Mouse (Mus musculus): Measurements from ENCODE around the gene Myh2. TPM values are rescaled to one million over a fixed set of nuclear protein-coding genes. Genes with fewer than 3 reads are reported as not detected.

Myh2 gene
- polyA plus RNA-seq, 1 experiment from 2014 or later = not detected

DNA sequence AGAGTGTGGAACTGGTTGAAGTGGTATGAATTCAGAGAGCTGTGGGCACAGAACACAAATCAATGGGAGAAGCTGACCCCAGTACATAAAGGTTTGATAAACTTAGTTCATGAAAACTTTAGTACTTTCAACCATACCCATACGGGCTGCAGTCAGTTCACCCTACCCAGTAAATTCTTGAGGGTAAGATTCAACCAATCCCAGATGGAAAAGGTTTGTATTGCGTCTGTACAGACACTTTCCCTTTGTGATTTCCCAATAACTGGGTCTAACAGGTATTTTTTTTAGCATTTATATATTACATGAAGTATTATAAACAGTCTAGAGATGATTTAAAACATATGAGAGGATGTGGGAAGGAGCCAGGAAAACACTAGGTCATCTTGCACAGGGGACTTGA is 15.2 kb upstream of the Myh2 start:
- Histone ChIP-seq H3K4me3 (replicated peaks) (no peak overlapping the region), H3K36me3 (no peaks in the 10 kb centered on the region), H3K4me1 (replicated peaks) (no peaks in the 10 kb centered on the region), H3K27me3 (no peaks in the 10 kb centered on the region), H3K9ac (no peak overlapping the region), H3K27ac (no peak overlapping the region), H3K9me3 (replicated peaks) (no peaks in the 10 kb centered on the region), H3K4me2 (no peak overlapping the region)
- DNase-seq = no peak
- 64% methylated on average over 2 of the region's 2 CpGs for WGBS (ENCODE audit: insufficient replicate concordance)
- no peak for ATAC-seq (ENCODE audit: low read depth)

GRCm38 (mm10) chr11:67160131-67160530 is 10.7 kb upstream of the Myh2 start:
- Histone ChIP-seq H3K36me3 (no peaks in the 10 kb centered on the region), H3K4me3 (replicated peaks) (no peak overlapping the region), H3K9ac (no peak overlapping the region), H3K4me2 (no peak overlapping the region), H3K4me1 (replicated peaks) (no peaks in the 10 kb centered on the region), H3K27me3 (no peaks in the 10 kb centered on the region), H3K9me3 (replicated peaks) (no peaks in the 10 kb centered on the region), H3K27ac (no peak overlapping the region)
- DNase-seq (no peak), ATAC-seq (ENCODE audit: low read depth) (no peak)
- 72% methylated on average over 3 of the region's 3 CpGs for WGBS (ENCODE audit: insufficient replicate concordance)

DNA sequence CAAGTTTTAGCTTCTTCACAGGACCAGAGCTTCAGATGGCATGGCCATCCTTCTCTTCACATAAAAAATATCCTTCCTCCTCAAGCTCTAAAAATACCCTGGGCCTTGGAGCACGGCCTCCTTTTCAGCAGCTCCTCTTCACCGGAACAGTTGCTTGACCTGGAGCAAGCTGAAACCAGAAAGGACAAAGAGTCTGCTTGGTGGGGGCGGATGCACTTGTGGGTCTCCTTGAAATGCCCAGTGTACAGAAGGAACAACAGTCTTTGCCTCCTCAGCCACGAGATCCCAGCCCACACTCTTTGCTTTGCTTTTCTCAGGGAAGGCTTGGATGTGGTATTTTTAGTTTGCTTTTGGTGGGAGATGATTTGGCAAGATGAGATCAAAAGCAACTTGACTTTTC is 7.1 kb upstream of the Myh2 start:
- Histone ChIP-seq H3K36me3 (no peaks in the 10 kb centered on the region), H3K4me2 (no peak overlapping the region), H3K4me3 (replicated peaks) (no peak overlapping the region), H3K27me3 (no peaks in the 10 kb centered on the region), H3K4me1 (replicated peaks) (no peaks in the 10 kb centered on the region), H3K9ac (no peak overlapping the region), H3K27ac (no peak overlapping the region), H3K9me3 (replicated peaks) (no peaks in the 10 kb centered on the region)
- 61% methylated on average over 4 of the region's 4 CpGs for WGBS (ENCODE audit: insufficient replicate concordance)
- ATAC-seq (ENCODE audit: low read depth) (no peak), DNase-seq (no peak)

DNA sequence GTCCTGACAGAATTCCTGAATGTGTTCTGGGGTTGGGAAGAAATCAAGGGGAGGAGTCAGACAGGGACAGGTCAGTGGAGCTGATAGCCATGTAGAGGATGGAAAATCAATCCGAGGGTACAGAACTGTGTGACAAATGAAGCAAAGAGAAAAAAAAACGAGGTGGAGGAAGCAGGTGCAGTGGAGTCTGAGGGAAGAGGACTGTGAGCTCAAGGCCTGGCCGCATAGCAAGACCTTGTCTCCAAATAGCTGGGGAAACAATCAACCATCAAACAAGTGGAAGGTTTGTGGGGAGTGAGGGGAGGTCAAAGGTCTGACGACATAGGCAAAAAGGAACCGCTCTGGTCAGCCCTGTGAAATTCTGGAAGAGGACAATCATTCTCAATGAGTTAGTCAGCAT is 6.0 kb upstream of the Myh2 start:
- Histone ChIP-seq H3K27me3 (no peaks in the 10 kb centered on the region), H3K27ac (no peak overlapping the region), H3K9me3 (replicated peaks) (no peaks in the 10 kb centered on the region), H3K36me3 (no peaks in the 10 kb centered on the region), H3K4me2 (no peak overlapping the region), H3K4me1 (replicated peaks) (no peaks in the 10 kb centered on the region), H3K4me3 (replicated peaks) (no peak overlapping the region), H3K9ac (no peak overlapping the region)
- ATAC-seq (ENCODE audit: low read depth) (no peak), DNase-seq (no peak)
- 45% methylated on average over 5 of the region's 5 CpGs for WGBS (ENCODE audit: insufficient replicate concordance)

DNA sequence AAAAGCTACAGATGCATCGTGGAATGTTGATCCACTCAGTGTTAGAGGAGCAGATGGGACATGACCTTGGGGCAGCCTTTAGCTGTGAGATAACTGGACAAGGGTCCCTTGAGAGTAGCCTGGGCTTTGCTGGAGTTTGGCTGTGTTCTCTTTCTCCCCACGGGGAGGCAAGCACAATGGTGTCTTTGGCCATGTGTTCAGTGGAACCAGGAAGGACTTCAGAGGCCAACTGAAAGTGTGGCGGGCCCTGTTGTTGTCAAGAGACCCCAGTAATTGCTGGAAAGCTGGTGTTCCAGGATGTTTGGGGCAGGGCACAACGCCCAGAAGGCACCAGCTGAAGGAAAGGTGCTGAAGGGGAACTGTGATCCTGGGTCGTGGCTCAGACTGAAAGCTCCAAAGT is 1.5 kb upstream of the Myh2 start:
- H3K27me3 ChIP-seq = no peaks in the 10 kb centered on the region
- H3K4me2 ChIP-seq = no peak overlapping the region
- H3K27ac ChIP-seq = no peak overlapping the region
- 44% methylated on average over 5 of the region's 5 CpGs for WGBS (ENCODE audit: insufficient replicate concordance)
- H3K36me3 ChIP-seq = no peaks in the 10 kb centered on the region
- no peak overlapping the region for H3K4me3 ChIP-seq (replicated peaks)
- no peaks in the 10 kb centered on the region for H3K9me3 ChIP-seq (replicated peaks)
- no peak for ATAC-seq (ENCODE audit: low read depth)
- H3K9ac ChIP-seq = no peak overlapping the region
- DNase-seq = no peak
- no peaks in the 10 kb centered on the region for H3K4me1 ChIP-seq (replicated peaks)

- 59% methylated on average over 2 of the region's 2 CpGs for WGBS (ENCODE audit: insufficient replicate concordance)
- Histone ChIP-seq H3K4me1 (replicated peaks) (no peaks in the 10 kb centered on the region), H3K9me3 (replicated peaks) (no peaks in the 10 kb centered on the region), H3K27me3 (no peaks in the 10 kb centered on the region), H3K9ac (no peak overlapping the region), H3K36me3 (no peaks in the 10 kb centered on the region), H3K27ac (no peak overlapping the region), H3K4me3 (replicated peaks) (no peak overlapping the region), H3K4me2 (no peak overlapping the region)
- ATAC-seq (ENCODE audit: low read depth) (no peak), DNase-seq (no peak)
Observed at GRCm38 (mm10) chr11:67172439-67172838, 1.6 kb downstream of the Myh2 start.

DNA sequence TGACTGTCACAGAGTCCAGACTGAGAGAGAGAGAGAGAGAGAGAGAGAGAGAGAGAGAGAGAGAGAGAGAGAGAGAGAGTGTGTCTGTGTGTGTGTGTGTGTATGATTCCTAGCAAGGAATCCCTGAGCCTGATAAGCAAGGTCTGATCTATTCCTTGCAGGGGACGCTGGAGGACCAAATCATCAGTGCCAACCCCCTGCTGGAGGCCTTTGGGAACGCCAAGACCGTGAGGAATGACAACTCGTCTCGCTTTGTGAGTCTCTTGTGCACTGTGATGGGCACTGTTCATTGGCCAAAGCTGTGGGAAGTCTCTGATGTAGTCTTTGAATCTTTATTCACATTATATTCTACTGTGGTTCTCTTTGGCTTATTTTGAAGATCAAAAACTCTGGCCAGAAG is 5.5 kb downstream of the Myh2 start:
- H3K4me3 ChIP-seq (replicated peaks) = no peak overlapping the region
- DNase-seq = no peak
- no peaks in the 10 kb centered on the region for H3K9me3 ChIP-seq (replicated peaks)
- no peaks in the 10 kb centered on the region for H3K36me3 ChIP-seq
- no peak for ATAC-seq (ENCODE audit: low read depth)
- H3K9ac ChIP-seq = no peak overlapping the region
- no peaks in the 10 kb centered on the region for H3K4me1 ChIP-seq (replicated peaks)
- H3K4me2 ChIP-seq = no peak overlapping the region
- no peaks in the 10 kb centered on the region for H3K27me3 ChIP-seq
- no peak overlapping the region for H3K27ac ChIP-seq
- WGBS (ENCODE audit: insufficient replicate concordance) = 46% methylated on average over 5 of the region's 5 CpGs

DNA sequence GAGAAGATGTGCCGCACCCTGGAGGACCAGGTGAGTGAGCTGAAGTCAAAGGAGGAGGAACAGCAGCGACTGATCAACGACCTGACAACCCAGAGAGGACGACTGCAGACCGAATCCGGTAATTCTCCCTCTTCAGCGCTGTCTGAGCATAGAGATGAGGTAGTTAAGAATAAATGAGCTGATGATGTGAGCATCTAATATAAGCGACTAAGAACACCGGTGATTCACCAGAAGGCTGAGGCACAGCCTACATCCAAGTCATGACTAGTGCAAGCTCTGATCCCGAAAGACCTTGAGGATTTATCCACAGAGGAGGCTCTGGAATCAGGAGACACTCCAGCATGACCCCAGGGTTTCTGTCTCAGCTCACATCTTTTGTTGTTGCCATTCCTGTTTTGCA is 19.5 kb downstream of the Myh2 start:
- 70% methylated on average over 10 of the region's 10 CpGs for WGBS (ENCODE audit: insufficient replicate concordance)
- Histone ChIP-seq H3K36me3 (no peaks in the 10 kb centered on the region), H3K4me1 (replicated peaks) (no peaks in the 10 kb centered on the region), H3K4me3 (replicated peaks) (no peak overlapping the region), H3K9me3 (replicated peaks) (no peaks in the 10 kb centered on the region), H3K27me3 (no peaks in the 10 kb centered on the region), H3K9ac (no peak overlapping the region), H3K27ac (no peak overlapping the region), H3K4me2 (no peak overlapping the region)
- ATAC-seq (ENCODE audit: low read depth) = no peak
- no peak for DNase-seq

DNA sequence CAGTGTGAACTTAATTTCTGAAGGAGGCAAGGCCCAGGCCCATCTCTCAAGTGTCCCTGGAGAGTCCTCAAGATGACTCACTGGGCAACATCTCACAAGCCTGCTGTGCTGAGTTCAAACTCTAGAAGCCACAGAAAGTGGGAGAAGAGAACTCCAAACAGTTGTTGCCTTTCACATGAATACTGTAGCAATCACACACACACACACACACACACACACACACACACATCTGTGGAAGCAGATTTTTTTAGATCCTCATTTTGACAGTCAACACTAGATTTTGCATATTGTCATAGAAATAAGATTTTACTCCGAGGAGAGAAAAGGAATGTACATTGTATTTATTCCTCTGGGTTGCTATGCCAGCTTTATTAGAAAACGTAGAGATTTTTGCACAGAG is 20.0 kb downstream of the Myh2 start:
- Histone ChIP-seq H3K4me1 (replicated peaks) (no peaks in the 10 kb centered on the region), H3K36me3 (no peaks in the 10 kb centered on the region), H3K4me3 (replicated peaks) (no peak overlapping the region), H3K27ac (no peak overlapping the region), H3K4me2 (no peak overlapping the region), H3K9ac (no peak overlapping the region), H3K27me3 (no peaks in the 10 kb centered on the region), H3K9me3 (replicated peaks) (no peaks in the 10 kb centered on the region)
- 68% methylated on average over 2 of the region's 2 CpGs for WGBS (ENCODE audit: insufficient replicate concordance)
- ATAC-seq (ENCODE audit: low read depth) = no peak
- DNase-seq = no peak

DNA sequence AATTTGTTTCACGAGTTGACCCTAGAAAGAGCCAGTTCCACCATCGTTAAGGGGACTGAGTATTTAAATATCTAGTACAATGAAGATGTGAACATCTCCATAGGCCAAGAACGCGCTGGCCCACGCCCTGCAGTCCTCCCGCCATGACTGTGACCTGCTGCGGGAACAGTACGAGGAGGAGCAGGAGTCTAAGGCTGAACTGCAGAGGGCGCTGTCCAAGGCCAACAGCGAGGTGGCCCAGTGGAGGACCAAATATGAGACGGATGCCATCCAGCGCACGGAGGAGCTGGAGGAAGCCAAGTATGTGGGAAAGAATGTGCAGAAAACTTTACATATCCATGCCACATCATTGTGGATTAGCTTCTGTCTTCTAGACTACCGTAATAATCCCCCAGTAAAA is 20.7 kb downstream of the Myh2 start:
- Histone ChIP-seq H3K4me1 (replicated peaks) (no peaks in the 10 kb centered on the region), H3K9ac (no peak overlapping the region), H3K9me3 (replicated peaks) (no peaks in the 10 kb centered on the region), H3K27ac (no peak overlapping the region), H3K36me3 (no peaks in the 10 kb centered on the region), H3K27me3 (no peaks in the 10 kb centered on the region), H3K4me3 (replicated peaks) (no peak overlapping the region), H3K4me2 (no peak overlapping the region)
- DNase-seq (no peak), ATAC-seq (ENCODE audit: low read depth) (no peak)
- 74% methylated on average over 14 of the region's 14 CpGs for WGBS (ENCODE audit: insufficient replicate concordance)

DNA sequence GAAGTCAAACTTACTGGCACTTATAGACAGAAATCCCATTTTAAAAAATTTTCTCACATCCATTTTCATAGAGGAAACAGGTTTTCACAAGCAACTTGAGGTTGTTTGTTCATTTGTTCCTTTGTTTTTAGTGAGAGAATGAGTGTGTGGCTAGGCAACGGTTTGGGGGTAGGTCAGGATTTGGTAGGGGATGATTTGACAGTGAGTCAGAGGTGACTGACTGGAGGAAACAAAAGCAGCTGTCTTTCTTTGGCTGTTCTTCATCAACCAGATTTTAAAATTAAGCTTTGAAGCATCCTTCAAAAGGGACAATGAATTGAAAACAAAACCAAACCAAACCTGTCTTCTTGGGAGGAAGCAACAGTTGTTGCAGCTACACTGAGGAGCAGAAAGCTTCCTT is 28.5 kb downstream of the Myh2 start:
- Histone ChIP-seq H3K27me3 (no peaks in the 10 kb centered on the region), H3K4me3 (replicated peaks) (no peak overlapping the region), H3K9ac (no peak overlapping the region), H3K27ac (no peak overlapping the region), H3K36me3 (no peaks in the 10 kb centered on the region), H3K4me1 (replicated peaks) (no peaks in the 10 kb centered on the region), H3K9me3 (replicated peaks) (no peaks in the 10 kb centered on the region), H3K4me2 (no peak overlapping the region)
- ATAC-seq (ENCODE audit: low read depth) (no peak), DNase-seq (no peak)
- 35% methylated on average over 1 of the region's 1 CpGs for WGBS (ENCODE audit: insufficient replicate concordance)

GRCm38 (mm10) chr11:67199752-67200151 is 28.9 kb downstream of the Myh2 start, which contains the start of gene Myh1:
Gene Myh1, plus strand, starts transcription at chr11:67200052.
- Histone ChIP-seq H3K9ac (no peak within 1 kb of the TSS), H3K27ac (no peak within 1 kb of the TSS), H3K27me3 (no peaks in the 10 kb centered on the region), H3K9me3 (replicated peaks) (no peaks in the 10 kb centered on the region), H3K4me1 (replicated peaks) (no peaks in the 10 kb centered on the region), H3K4me2 (no peak within 1 kb of the TSS), H3K4me3 (replicated peaks) (no peak within 1 kb of the TSS), H3K36me3 (no peaks in the 10 kb centered on the region)
- no peak for DNase-seq
- ATAC-seq (ENCODE audit: low read depth) = no peak
- WGBS (ENCODE audit: insufficient replicate concordance) = 53% methylated on average over 4 of the region's 4 CpGs

DNA sequence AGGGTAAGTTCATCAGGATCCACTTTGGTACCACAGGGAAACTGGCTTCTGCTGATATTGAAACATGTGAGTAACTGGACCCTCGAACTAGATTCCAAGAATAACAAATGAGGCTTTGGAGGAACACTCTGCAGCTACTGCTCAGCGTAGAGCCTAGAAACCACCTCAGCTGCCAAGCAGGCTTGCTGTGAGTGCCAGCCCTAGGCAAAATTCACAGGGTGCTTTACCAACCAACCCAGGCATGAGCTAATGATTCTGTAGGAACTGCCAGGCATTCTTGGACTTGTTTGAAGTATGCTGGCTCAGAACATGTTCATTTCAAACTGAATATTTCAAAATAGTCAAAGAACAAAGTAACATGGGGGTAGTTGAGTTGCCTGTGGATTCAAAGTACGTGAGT is 33.9 kb downstream of the Myh2 start:
- Histone ChIP-seq H3K9me3 (replicated peaks) (no peaks in the 10 kb centered on the region), H3K27ac (no peak overlapping the region), H3K4me2 (no peak overlapping the region), H3K4me1 (replicated peaks) (no peaks in the 10 kb centered on the region), H3K27me3 (no peaks in the 10 kb centered on the region), H3K9ac (no peak overlapping the region), H3K36me3 (no peaks in the 10 kb centered on the region), H3K4me3 (replicated peaks) (no peak overlapping the region)
- WGBS (ENCODE audit: insufficient replicate concordance) = 58% methylated on average over 3 of the region's 3 CpGs
- ATAC-seq (ENCODE audit: low read depth) = no peak
- no peak for DNase-seq

All from liver, embryonic 13.5 days (tissue).